Mouse (Mus musculus) induced T-regulatory cell, adult 2 months (primary cell): Measurements from ENCODE around the gene Cry2.

Experiments used
- DNase-seq: peaks from one replicate; pipeline ENCODE4 v3.0.0-alpha.2; 2012; ENCODE audit warnings: low read depth

Cry2 gene

GRCm38 (mm10) chr2:92444376-92444775 lies 10.5 kb upstream of the Cry2 start:
- no peak for DNase-seq

- no peak for DNase-seq
These were observed 9.5 kb upstream of the Cry2 start for GRCm38 (mm10) chr2:92443313-92443712.

GRCm38 (mm10) chr2:92442419-92443001 lies 8.7 kb upstream of the Cry2 start:
- peak; percentile 65 for DNase-seq

GRCm38 (mm10) chr2:92440432-92440831 lies 6.6 kb upstream of the Cry2 start:
- no peak for DNase-seq

GRCm38 (mm10) chr2:92438567-92438966 lies 4.7 kb upstream of the Cry2 start:
- DNase-seq: peak; percentile 16

- peak; percentile 93 for DNase-seq
These were observed 4.0 kb upstream of the Cry2 start for GRCm38 (mm10) chr2:92437875-92438274.

GRCm38 (mm10) chr2:92437366-92437765 lies 3.5 kb upstream of the Cry2 start:
- DNase-seq: no peak

GRCm38 (mm10) chr2:92435023-92435422 lies 1.2 kb upstream of the Cry2 start:
- DNase-seq: no peak

- no peak for DNase-seq
These were observed 517 bp upstream of the Cry2 start for GRCm38 (mm10) chr2:92434375-92434745.

GRCm38 (mm10) chr2:92432299-92433295 lies 1.2 kb downstream of the Cry2 start:
- DNase-seq: peak; percentile 24

- no peak for DNase-seq
These were observed 2.1 kb downstream of the Cry2 start for GRCm38 (mm10) chr2:92431611-92432179.

- DNase-seq: no peak
These were observed 2.9 kb downstream of the Cry2 start for GRCm38 (mm10) chr2:92430723-92431541.

GRCm38 (mm10) chr2:92430089-92430488 lies 3.8 kb downstream of the Cry2 start:
- no peak for DNase-seq

GRCm38 (mm10) chr2:92427882-92428281 lies 6.0 kb downstream of the Cry2 start:
- DNase-seq: no peak

GRCm38 (mm10) chr2:92426426-92426825 lies 7.4 kb downstream of the Cry2 start:
- DNase-seq: no peak

- DNase-seq: no peak
These were observed 8.5 kb downstream of the Cry2 start for GRCm38 (mm10) chr2:92425366-92425765.

- no peak for DNase-seq
These were observed 9.2 kb downstream of the Cry2 start for GRCm38 (mm10) chr2:92424462-92425308.

GRCm38 (mm10) chr2:92423702-92424461 lies 10.0 kb downstream of the Cry2 start:
- no peak for DNase-seq

GRCm38 (mm10) chr2:92423156-92423555 lies 10.7 kb downstream of the Cry2 start:
- DNase-seq: no peak

- peak; percentile 38 for DNase-seq
These were observed 11.3 kb downstream of the Cry2 start for GRCm38 (mm10) chr2:92422388-92423135.
